Mouse (Mus musculus) intestine, embryonic 15.5 days (tissue): Measurements from ENCODE around the gene Samsn1. TPM values are rescaled to one million over a fixed set of nuclear protein-coding genes. Genes with fewer than 3 reads are reported as not detected.
A peak's percentile ranks its signal among the peaks of the same experiment; 100 is the strongest.

Experiments
- ATAC-seq: fragments of 200-750 bp; cut with Nextera tagmentation; 2 replicates; pipeline ENCODE4 v1.8.0; 2017; ENCODE audit warnings: moderate TSS enrichment, moderate library complexity
- H3K27ac ChIP-seq: fragments of 300-500 bp; sonication (generic); 2 replicates; pipeline ENCODE4 v1.5.1; 2015; ENCODE audit warnings: mild to moderate bottlenecking, inconsistent platforms
- H3K27me3 ChIP-seq: fragments of 300-500 bp; sonication (generic); replicated peaks from 2 replicates; pipeline ENCODE4 v1.6.1; 2015; ENCODE audit warnings: inconsistent platforms
- H3K36me3 ChIP-seq: fragments of 300-500 bp; sonication (generic); 2 replicates; pipeline ENCODE4 v1.6.1; 2015; ENCODE audit warnings: inconsistent platforms
- H3K4me1 ChIP-seq: fragments of 300-500 bp; sonication (generic); replicated peaks from 2 replicates; pipeline ENCODE4 v1.6.1; 2015; ENCODE audit warnings: inconsistent platforms
- H3K4me2 ChIP-seq: fragments of 300-500 bp; sonication (generic); replicated peaks from 2 replicates; pipeline ENCODE4 v1.6.1; 2015; ENCODE audit warnings: mild to moderate bottlenecking, inconsistent platforms
- H3K4me3 ChIP-seq: fragments of 300-500 bp; sonication (generic); replicated peaks from 2 replicates; pipeline ENCODE4 v1.5.1; 2015; ENCODE audit warnings: inconsistent platforms
- H3K9ac ChIP-seq: fragments of 300-500 bp; sonication (generic); 2 replicates; pipeline ENCODE4 v1.6.1; 2015; ENCODE audit warnings: inconsistent platforms
- H3K9me3 ChIP-seq: fragments of 300-500 bp; sonication (generic); 2 replicates; pipeline ENCODE4 v1.6.1; 2016; ENCODE audit warnings: inconsistent platforms
- WGBS: fragments of 180-500 bp; shearing (Covaris S2); methylation state at CpG from one replicate; pipeline ENCODE4 v1.1.7; 2015; 5-methylcytosine and 5-hydroxymethylcytosine counted together
- polyA plus RNA-seq: library from polyadenylated mRNA; unstranded; fragments of >200 nt; fragmentation: Nextera tagmentation; extraction: Ambion mirVana; gene quantifications from 2 replicates; pipeline ENCODE4 v1.2.1, GENCODE M21; 2015

Gene Samsn1
- polyA plus RNA-seq, 1 experiment from 2014 or later = 2.5 TPM

DNA sequence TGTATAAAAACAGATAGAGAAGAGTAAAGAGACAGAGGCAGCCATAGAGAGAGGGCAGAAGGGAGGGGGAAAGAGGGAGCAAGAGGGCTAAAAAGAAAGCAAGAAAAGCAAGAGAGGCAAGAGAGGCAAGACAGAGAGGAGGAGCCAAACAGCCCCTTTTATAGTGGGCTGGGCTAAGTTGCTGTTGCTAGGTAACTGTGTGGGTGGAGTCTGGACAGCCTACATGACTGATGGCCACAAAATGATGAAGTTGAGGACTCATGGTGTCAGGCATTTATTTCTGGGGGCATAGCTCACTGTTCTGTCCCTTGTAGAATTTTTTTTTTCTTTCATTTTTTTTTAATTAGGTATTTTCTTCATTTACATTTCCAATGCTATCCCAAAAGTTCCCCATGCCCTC is 195.6 kb downstream of the Samsn1 start:
- ATAC-seq = peak; percentile 83
- Histone ChIP-seq H3K4me1 (no peaks in the 10 kb centered on the region), H3K36me3 (no peaks in the 10 kb centered on the region), H3K9me3 (no peaks in the 10 kb centered on the region), H3K4me2 (no peak overlapping the region), H3K27me3 (no peaks in the 10 kb centered on the region), H3K9ac (no peak overlapping the region), H3K4me3 (no peak overlapping the region), H3K27ac (no peak overlapping the region)

DNA sequence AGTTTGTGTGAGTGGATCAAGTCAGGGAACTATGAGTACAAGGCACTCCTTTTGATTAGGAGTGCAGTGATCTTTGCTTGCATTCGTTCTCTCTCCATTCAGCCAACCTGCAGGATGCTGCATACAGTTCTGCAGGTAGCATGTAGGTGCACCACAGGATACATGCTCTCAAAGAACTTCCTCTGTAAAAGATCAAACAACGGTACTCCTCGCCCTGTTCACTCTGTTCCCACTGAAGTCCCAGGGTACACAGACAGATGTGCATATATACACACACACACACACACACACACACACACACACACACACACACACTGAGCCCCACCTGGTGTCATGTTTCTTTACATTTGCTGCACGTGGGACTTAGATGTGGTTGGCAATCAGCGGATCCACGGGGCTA is 198.9 kb downstream of the Samsn1 start:
- no peaks in the 10 kb centered on the region for H3K27me3 ChIP-seq
- ATAC-seq = no peak
- 71% methylated on average over 6 of the region's 6 CpGs for WGBS

GRCm38 (mm10) chr16:75820963-75821362 is 201.1 kb downstream of the Samsn1 start:
- Histone ChIP-seq H3K4me3 (no peak overlapping the region), H3K9me3 (no peaks in the 10 kb centered on the region), H3K4me1 (no peaks in the 10 kb centered on the region), H3K4me2 (no peak overlapping the region), H3K27me3 (no peaks in the 10 kb centered on the region), H3K9ac (no peak overlapping the region), H3K27ac (no peak overlapping the region), H3K36me3 (no peaks in the 10 kb centered on the region)
- WGBS = 69% methylated on average over 3 of the region's 3 CpGs
- no peak for ATAC-seq

More for the DNA sequence above, 198.9 kb downstream of the Samsn1 start:
- Histone ChIP-seq H3K4me2 (no peak overlapping the region), H3K36me3 (no peaks in the 10 kb centered on the region), H3K4me3 (no peak overlapping the region), H3K9me3 (no peaks in the 10 kb centered on the region), H3K9ac (no peak overlapping the region), H3K4me1 (no peaks in the 10 kb centered on the region), H3K27ac (no peak overlapping the region)
